Mouse (Mus musculus): ENCODE measurements at regions not wholly inside any gene's neighbourhood (a gene's known extent, or its start where the extent isn't known, plus 50 kb on each side); places are given as distances from the start of the nearest gene placed in this dataset.

DNA sequence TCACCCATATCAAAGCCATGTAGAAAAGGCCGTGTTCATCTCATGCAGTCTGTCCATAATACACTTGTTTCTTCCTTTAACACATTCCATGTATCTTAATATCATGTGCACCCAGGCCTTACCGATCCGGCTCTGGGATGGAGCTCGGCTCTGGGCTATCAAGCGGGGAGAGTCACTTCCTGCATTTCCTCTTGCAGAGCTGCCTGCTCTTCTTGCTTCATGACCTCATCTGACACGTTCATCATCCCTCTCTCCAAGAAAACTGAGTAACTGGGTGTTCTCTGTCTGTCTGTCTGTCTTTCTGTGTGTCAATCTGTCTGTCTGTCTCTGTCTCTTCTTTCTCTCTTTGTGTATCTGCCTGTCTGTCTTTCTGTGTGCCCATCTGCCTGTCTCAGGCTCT lies 133.7 kb upstream of the Sulf2 start:
- TF ChIP-seq POLR2A (IDR thresholded peaks at IDR 0.05; ENCODE audit: borderline replicate concordance, insufficient read depth, low read length) (no peak), CTCF (IDR thresholded peaks at IDR 0.05; ENCODE audit: borderline replicate concordance, insufficient read depth, low read depth, low read length) (no peak)
